Mouse (Mus musculus) myocyte (in vitro differentiated cells): ENCODE measurements around the gene Kif17.

ENCODE experiments used
- CEBPB ChIP-seq: IDR thresholded peaks from 2 replicates; pipeline ENCODE4 v1.6.1; 2011; ENCODE audit warnings: mild to moderate bottlenecking, moderate library complexity; ENCODE audit not compliant: poor library complexity, insufficient read depth, severe bottlenecking
- MAX ChIP-seq: IDR thresholded peaks from one replicate; pipeline ENCODE4 v1.6.1; 2011; ENCODE audit warnings: low read depth, mild to moderate bottlenecking, control low read depth
- MYOD1 ChIP-seq, 3 experiments: IDR thresholded peaks; one replicate each; pipeline ENCODE4 v1.6.1; 2011; ENCODE audit warnings: control low read depth in 2 of 3, low read depth in 2 of 3, mild to moderate bottlenecking in 2 of 3, moderate library complexity in 1 of 3; ENCODE audit not compliant: insufficient read length in 2 of 3, control insufficient read depth in 1 of 3
- POLR2A ChIP-seq: IDR thresholded peaks from one replicate; pipeline ENCODE4 v1.6.1; 2011; ENCODE audit warnings: low read depth, mild to moderate bottlenecking, control low read depth, moderate library complexity; ENCODE audit not compliant: insufficient read length
- TCF12 ChIP-seq: IDR thresholded peaks from one replicate; pipeline ENCODE4 v1.6.1; 2011; ENCODE audit warnings: mild to moderate bottlenecking, control low read depth; ENCODE audit not compliant: poor library complexity, insufficient read depth, severe bottlenecking

GRCm38 (mm10) chr4:138303011-138303410 is 52.8 kb downstream of the Kif17 start:
- TF ChIP-seq MAX (no peak), CEBPB (no peak), TCF12 (no peak), MYOD1 (IDR thresholded peaks at IDR 0.05; ENCODE audit: control insufficient read depth in 1 of 3, insufficient read length in 2 of 3, low read depth in 2 of 3) (no peak), POLR2A (no peak)
